Mouse (Mus musculus): ENCODE measurements around the gene Ddx55. TPM values are rescaled to one million over a fixed set of nuclear protein-coding genes. Genes with fewer than 3 reads are reported as not detected.

Ddx55 gene
- 21.2 and 22.1 TPM in 2 replicates for polyA plus RNA-seq (2015; fragmentation: Nextera tagmentation; extraction: Ambion mirVana)

GRCm38 (mm10) chr5:124552558-124553307, at the start of gene Ddx55:
TSS of gene Ddx55 (plus strand) at chr5:124552864.

GRCm38 (mm10) chr5:124530655-124531582, 21.7 kb upstream of the Ddx55 start, which contains the start of gene Rilpl1:
TSS of gene Rilpl1 (minus strand) at chr5:124531391.

GRCm38 (mm10) chr5:124540383-124540786, 12.3 kb upstream of the Ddx55 start, which contains the start of gene Tmed2:
TSS of gene Tmed2 (plus strand) at chr5:124540695.

GRCm38 (mm10) chr5:124578633-124579317, 26.1 kb downstream of the Ddx55 start, which contains the start of the genes Eif2b1 and Gtf2h3:
TSS of gene Eif2b1 (minus strand) at chr5:124579131.
TSS of gene Gtf2h3 (plus strand) at chr5:124579140.

Other genes with a start within 250 kb of the Ddx55 start
- 7.7 and 7.8 TPM in 2 replicates for gene Mphosph9, start 224.9 kb upstream of the Ddx55 start, polyA plus RNA-seq (2015; fragmentation: Nextera tagmentation; extraction: Ambion mirVana)
- gene 2810006K23Rik, start 224.8 kb upstream of the Ddx55 start, polyA plus RNA-seq (2015; fragmentation: Nextera tagmentation; extraction: Ambion mirVana), result 11.2 and 12.0 TPM in 2 replicates
- gene Cdk2ap1, start 189.8 kb upstream of the Ddx55 start, polyA plus RNA-seq (2015; fragmentation: Nextera tagmentation; extraction: Ambion mirVana), result 97.0 and 154 TPM in 2 replicates
- 63.9 and 66.5 TPM in 2 replicates for gene Sbno1, start 126.9 kb upstream of the Ddx55 start, polyA plus RNA-seq (2015; fragmentation: Nextera tagmentation; extraction: Ambion mirVana)
- gene Kmt5a, start 112.9 kb upstream of the Ddx55 start, polyA plus RNA-seq (2015; fragmentation: Nextera tagmentation; extraction: Ambion mirVana), result 21.6 and 24.9 TPM in 2 replicates
- gene Rilpl2, start 74.5 kb upstream of the Ddx55 start, polyA plus RNA-seq (2015; fragmentation: Nextera tagmentation; extraction: Ambion mirVana), result 31.5 and 34.5 TPM in 2 replicates
- 11.5 and 14.5 TPM in 2 replicates for gene Snrnp35, start 69.7 kb upstream of the Ddx55 start, polyA plus RNA-seq (2015; fragmentation: Nextera tagmentation; extraction: Ambion mirVana)
- gene Rilpl1, start 21.5 kb upstream of the Ddx55 start, polyA plus RNA-seq (2015; fragmentation: Nextera tagmentation; extraction: Ambion mirVana), result 16.2 and 17.0 TPM in 2 replicates
- 285 and 303 TPM in 2 replicates for gene Tmed2, start 12.2 kb upstream of the Ddx55 start, polyA plus RNA-seq (2015; fragmentation: Nextera tagmentation; extraction: Ambion mirVana)
- gene Eif2b1, start 26.3 kb downstream of the Ddx55 start, polyA plus RNA-seq (2015; fragmentation: Nextera tagmentation; extraction: Ambion mirVana), result 58.4 and 60.1 TPM in 2 replicates
- 28.7 and 29.9 TPM in 2 replicates for gene Gtf2h3, start 26.3 kb downstream of the Ddx55 start, polyA plus RNA-seq (2015; fragmentation: Nextera tagmentation; extraction: Ambion mirVana)
- gene Atp6v0a2, start 75.7 kb downstream of the Ddx55 start, polyA plus RNA-seq (2015; fragmentation: Nextera tagmentation; extraction: Ambion mirVana), result 29.5 and 29.9 TPM in 2 replicates
- 0.12 and 0.27 TPM in 2 replicates for gene Dnah10, start 172.2 kb downstream of the Ddx55 start, polyA plus RNA-seq (2015; fragmentation: Nextera tagmentation; extraction: Ambion mirVana)

Data from neural tube, postnatal 0 days (tissue).